In the genomic region with DNA sequence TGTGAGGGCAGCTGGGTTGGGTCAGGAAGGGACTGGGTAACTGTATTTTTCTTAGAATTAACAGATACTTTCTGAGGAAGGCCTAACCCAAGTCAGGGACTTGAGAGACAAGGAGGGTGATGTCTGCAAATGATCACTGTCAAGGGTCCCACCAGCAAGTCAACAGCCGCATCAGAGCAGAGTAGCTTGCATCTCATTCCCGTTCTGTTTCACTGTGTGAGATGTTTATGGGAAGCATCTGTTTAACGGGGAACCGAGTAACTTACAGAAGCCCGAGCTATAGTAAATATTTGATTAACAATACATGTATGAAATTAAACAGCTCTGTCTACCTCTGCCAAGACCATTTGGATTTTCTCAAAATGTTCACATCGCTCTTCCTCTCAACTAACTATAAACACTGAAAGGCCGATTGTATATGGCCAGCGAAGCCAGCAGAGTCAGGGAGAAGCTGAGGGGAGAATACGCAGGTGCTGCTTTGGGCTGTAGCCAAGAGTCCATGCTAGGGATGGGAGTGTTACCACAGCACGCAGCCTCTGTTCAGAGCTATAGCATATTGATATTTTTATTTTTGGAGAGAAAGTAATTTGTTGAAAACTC, we compare ENCODE assay signal across 12 mouse cellular contexts.
"Had no signal": no experiment of that assay in that cellular context is flagged by ENCODE, and none has a peak within 500 bp of the region (broad histone marks: within the 10 kb centered on the region; RNA-seq: fewer than 3 reads in every experiment).

No protein-coding gene starts in this region.

- H3K4me2 ChIP-seq: limb, embryonic 15.5 days; liver, embryonic 12.5 days; lung, embryonic 15.5 days; neural tube, embryonic 13.5 days had no signal

- ATAC-seq: liver, embryonic 12.5 days had no signal

- H3K36me3 ChIP-seq: limb, embryonic 15.5 days; liver, embryonic 12.5 days; lung, embryonic 15.5 days; neural tube, embryonic 13.5 days had no signal

- H3K4me3 ChIP-seq: limb, embryonic 15.5 days; liver, embryonic 12.5 days; lung, embryonic 15.5 days; neural tube, embryonic 13.5 days had no signal

- H3K9me3 ChIP-seq: limb, embryonic 15.5 days; liver, embryonic 12.5 days; lung, embryonic 15.5 days; neural tube, embryonic 13.5 days had no signal

- H3K4me1 ChIP-seq: limb, embryonic 15.5 days; liver, embryonic 12.5 days had no signal

- DNase-seq: kidney, adult 8-10 months; kidney, postnatal 36 days; layer of hippocampus, adult 9-11 months; layer of hippocampus, postnatal 36 days; lung, postnatal 14 days; midbrain, embryonic 14.5 days; right cerebral cortex, postnatal 14 days; thymus, postnatal 36 days had no signal

- H3K9ac ChIP-seq: limb, embryonic 15.5 days; liver, embryonic 12.5 days; lung, embryonic 15.5 days; neural tube, embryonic 13.5 days had no signal

- H3K27me3 ChIP-seq: limb, embryonic 15.5 days; liver, embryonic 12.5 days; lung, embryonic 15.5 days; neural tube, embryonic 13.5 days had no signal

- H3K27ac ChIP-seq: limb, embryonic 15.5 days; liver, embryonic 12.5 days; lung, embryonic 15.5 days; neural tube, embryonic 13.5 days had no signal
